Mouse (Mus musculus) olfactory bulb, adult 2 months (tissue): ENCODE measurements around the gene Uhrf1bp1.

Experiments
- CTCF ChIP-seq: fragments of 200-500 bp; IDR thresholded peaks from 2 replicates; pipeline ENCODE4 v1.5.1; 2012; ENCODE audit warnings: low read depth, mild to moderate bottlenecking, low read length, moderate library complexity; ENCODE audit not compliant: insufficient read depth
- POLR2A ChIP-seq: fragments of 200-500 bp; IDR thresholded peaks from 2 replicates; pipeline ENCODE4 v1.6.1; 2012; ENCODE audit warnings: mild to moderate bottlenecking, low read depth, low read length, moderate library complexity; ENCODE audit not compliant: insufficient read depth

DNA sequence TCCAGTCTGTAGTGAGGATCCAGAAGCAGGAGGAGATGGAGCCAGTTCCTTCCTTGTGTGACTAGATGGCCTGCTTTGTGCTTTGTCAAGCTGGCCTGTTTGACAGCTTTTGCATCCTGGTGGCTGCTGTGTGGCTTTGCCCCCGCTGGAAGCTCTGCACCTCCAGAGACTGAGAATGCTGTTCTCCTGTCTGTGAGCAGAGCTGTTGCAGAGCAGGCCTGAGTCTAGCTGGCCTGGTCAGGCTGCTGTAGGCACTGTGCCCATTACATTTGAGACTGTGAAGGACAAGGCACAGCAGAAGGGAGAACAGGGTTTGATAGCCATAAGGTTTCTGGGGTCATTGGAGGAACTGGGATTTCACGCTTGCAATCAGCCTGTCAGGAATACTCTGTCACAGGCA is 85.5 kb downstream of the Uhrf1bp1 start:
- TF ChIP-seq CTCF = no peak
- no peak for TF ChIP-seq POLR2A
